Mouse (Mus musculus): ENCODE data around the gene Slc46a3. TPM values are rescaled to one million over a fixed set of nuclear protein-coding genes. Genes with fewer than 3 reads are reported as not detected.
A peak's percentile ranks its signal among the peaks of the same experiment; 100 is the strongest.

The Slc46a3 gene
- polyA plus RNA-seq, 1 experiment from 2014 or later, result 21.4 TPM

- ATAC-seq, result peak; percentile 97
- H3K4me1 ChIP-seq (ENCODE audit: control insufficient read depth, insufficient read depth, low read length), result peaks cover 8% of the 10 kb centered on the region
- H3K27me3 ChIP-seq (replicated peaks; ENCODE audit: control insufficient read depth, insufficient read depth, low read length), result no peaks in the 10 kb centered on the region
- peak within 1 kb of the TSS; percentile 84 for H3K27ac ChIP-seq (ENCODE audit: low read length)
- H3K36me3 ChIP-seq (ENCODE audit: control insufficient read depth, insufficient read depth, low read length), result peaks cover 11% of the 10 kb centered on the region
- H3K9me3 ChIP-seq (ENCODE audit: control insufficient read depth, low read length), result no peaks in the 10 kb centered on the region
- under 1% methylated on average over 68 of the region's 68 CpGs for WGBS
- peak within 1 kb of the TSS; percentile 98 for H3K4me3 ChIP-seq (ENCODE audit: low read length)
- peak within 1 kb of the TSS; percentile 91 for H3K9ac ChIP-seq (ENCODE audit: low read depth, low read length)
- peak within 1 kb of the TSS; percentile 91 for H3K4me2 ChIP-seq (ENCODE audit: low read depth, low read length)
These were observed 34.0 kb downstream of the Slc46a3 start, which contains the start of gene Pomp for GRCm38 (mm10) chr5:147860449-147861261. TSS of gene Pomp (plus strand) at chr5:147860461.

DNA sequence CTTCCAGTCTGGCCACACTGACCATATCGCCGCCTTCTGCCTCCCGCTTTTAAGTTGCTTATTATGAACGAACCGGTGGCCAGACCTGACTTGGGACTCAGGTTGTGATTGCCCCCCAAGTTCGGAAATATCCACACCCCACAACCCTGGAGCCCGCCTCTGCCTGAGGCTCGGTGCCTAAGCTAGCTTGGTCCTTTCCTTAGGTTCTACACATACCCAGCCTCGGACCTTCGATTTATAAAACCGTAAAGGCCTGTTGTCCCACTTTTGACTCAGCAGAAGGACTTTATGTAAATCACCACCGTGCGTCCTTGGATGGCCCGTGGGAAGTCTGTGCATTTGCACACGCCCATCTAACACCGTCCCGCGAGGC lies 34.6 kb downstream of the Slc46a3 start:
- ATAC-seq, result no peak; the same call in none of the 2 replicates
- Histone ChIP-seq H3K9me3 (ENCODE audit: control insufficient read depth, low read length) (no peaks in the 10 kb centered on the region), H3K4me3 (ENCODE audit: low read length) (peak overlapping the region; percentile 98), H3K27ac (ENCODE audit: low read length) (peak overlapping the region; percentile 76), H3K4me2 (ENCODE audit: low read depth, low read length) (peak overlapping the region; percentile 91), H3K9ac (ENCODE audit: low read depth, low read length) (peak overlapping the region; percentile 91), H3K27me3 (replicated peaks; ENCODE audit: control insufficient read depth, insufficient read depth, low read length) (no peaks in the 10 kb centered on the region), H3K36me3 (ENCODE audit: control insufficient read depth, insufficient read depth, low read length) (peaks cover 11% of the 10 kb centered on the region), H3K4me1 (ENCODE audit: control insufficient read depth, insufficient read depth, low read length) (peaks cover 8% of the 10 kb centered on the region)
- WGBS, result under 1% methylated on average over 18 of the region's 18 CpGs

DNA sequence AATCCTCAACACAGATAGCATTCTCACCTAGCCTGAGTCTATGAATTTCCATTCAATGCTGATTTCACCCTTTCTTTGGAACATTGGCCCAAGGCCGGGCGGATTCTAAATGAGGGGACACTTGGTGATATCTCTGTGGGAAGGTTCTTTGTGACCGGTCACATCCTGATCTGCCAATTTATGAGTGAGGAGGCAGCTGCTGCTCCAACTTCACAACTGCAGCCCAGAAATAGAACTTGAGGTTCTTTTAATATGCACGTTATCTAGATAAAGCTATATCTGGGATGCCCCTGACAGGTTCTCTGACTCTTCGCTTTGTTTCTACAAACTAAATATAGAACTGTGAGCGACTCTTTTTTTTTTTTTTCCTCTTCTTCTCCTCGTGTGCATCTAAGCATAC lies 44.4 kb downstream of the Slc46a3 start:
- Histone ChIP-seq H3K9me3 (ENCODE audit: control insufficient read depth, low read length) (no peaks in the 10 kb centered on the region), H3K27me3 (replicated peaks; ENCODE audit: control insufficient read depth, insufficient read depth, low read length) (no peaks in the 10 kb centered on the region; the same call in 1 of the 2 replicates), H3K4me3 (ENCODE audit: low read length) (no peak overlapping the region), H3K4me1 (ENCODE audit: control insufficient read depth, insufficient read depth, low read length) (0 out of 2 replicates have a peak, but pooled peaks cover 4% of the 10 kb centered on the region), H3K9ac (ENCODE audit: low read depth, low read length) (no peak overlapping the region), H3K27ac (ENCODE audit: low read length) (no peak overlapping the region), H3K4me2 (ENCODE audit: low read depth, low read length) (no peak overlapping the region), H3K36me3 (ENCODE audit: control insufficient read depth, insufficient read depth, low read length) (no peaks in the 10 kb centered on the region)
- no peak for ATAC-seq
- WGBS, result 68% methylated on average over 7 of the region's 7 CpGs

- H3K27ac ChIP-seq (ENCODE audit: low read length), result no peak overlapping the region
These were observed 46.3 kb downstream of the Slc46a3 start for GRCm38 (mm10) chr5:147848164-147848863.

GRCm38 (mm10) chr5:147847361-147847760 lies 47.3 kb downstream of the Slc46a3 start:
- no peak overlapping the region for H3K27ac ChIP-seq (ENCODE audit: low read length)
- no peaks in the 10 kb centered on the region for H3K9me3 ChIP-seq (ENCODE audit: control insufficient read depth, low read length)
- H3K4me3 ChIP-seq (ENCODE audit: low read length), result no peak overlapping the region
- ATAC-seq, result no peak
- 0 out of 2 replicates have a peak, but pooled peaks cover 4% of the 10 kb centered on the region for H3K4me1 ChIP-seq (ENCODE audit: control insufficient read depth, insufficient read depth, low read length)
- no peaks in the 10 kb centered on the region for H3K36me3 ChIP-seq (ENCODE audit: control insufficient read depth, insufficient read depth, low read length)
- no peaks in the 10 kb centered on the region; the same call in 1 of the 2 replicates for H3K27me3 ChIP-seq (replicated peaks; ENCODE audit: control insufficient read depth, insufficient read depth, low read length)
- 46% methylated on average over 5 of the region's 5 CpGs for WGBS
- no peak overlapping the region for H3K4me2 ChIP-seq (ENCODE audit: low read depth, low read length)
- no peak overlapping the region for H3K9ac ChIP-seq (ENCODE audit: low read depth, low read length)

More at GRCm38 (mm10) chr5:147848164-147848863, 46.3 kb downstream of the Slc46a3 start:
- Histone ChIP-seq H3K27me3 (replicated peaks; ENCODE audit: control insufficient read depth, insufficient read depth, low read length) (no peaks in the 10 kb centered on the region; the same call in 1 of the 2 replicates), H3K36me3 (ENCODE audit: control insufficient read depth, insufficient read depth, low read length) (no peaks in the 10 kb centered on the region), H3K4me3 (ENCODE audit: low read length) (no peak overlapping the region), H3K4me2 (ENCODE audit: low read depth, low read length) (no peak overlapping the region), H3K4me1 (ENCODE audit: control insufficient read depth, insufficient read depth, low read length) (0 out of 2 replicates have a peak, but pooled peaks cover 4% of the 10 kb centered on the region), H3K9ac (ENCODE audit: low read depth, low read length) (no peak overlapping the region), H3K9me3 (ENCODE audit: control insufficient read depth, low read length) (no peaks in the 10 kb centered on the region)
- 24% methylated on average over 16 of the region's 16 CpGs for WGBS
- ATAC-seq, result no peak

DNA sequence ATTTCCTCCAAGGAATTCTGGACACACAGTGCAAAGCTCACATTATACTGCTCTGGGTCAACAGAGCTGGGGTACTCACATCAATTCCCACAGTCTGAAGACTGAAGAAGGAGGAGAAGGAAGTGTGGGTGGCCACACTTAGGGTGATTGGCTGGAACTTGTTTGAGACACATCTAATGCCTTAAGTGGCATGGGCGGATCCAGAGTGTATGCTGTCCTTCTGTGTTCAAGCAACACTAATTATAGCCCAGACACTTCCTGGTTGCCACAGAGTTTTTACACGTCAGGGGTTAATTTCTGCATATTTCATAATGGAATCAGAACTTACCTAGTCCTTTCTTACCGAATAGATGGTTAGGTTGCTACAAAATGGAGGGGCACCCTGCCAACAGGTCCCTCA lies 49.3 kb downstream of the Slc46a3 start:
- no peaks in the 10 kb centered on the region for H3K9me3 ChIP-seq (ENCODE audit: control insufficient read depth, low read length)
- H3K4me2 ChIP-seq (ENCODE audit: low read depth, low read length), result no peak overlapping the region
- H3K4me1 ChIP-seq (ENCODE audit: control insufficient read depth, insufficient read depth, low read length), result 0 out of 2 replicates have a peak, but pooled peaks cover 4% of the 10 kb centered on the region
- no peaks in the 10 kb centered on the region for H3K36me3 ChIP-seq (ENCODE audit: control insufficient read depth, insufficient read depth, low read length)
- no peak overlapping the region for H3K4me3 ChIP-seq (ENCODE audit: low read length)
- ATAC-seq, result 0 out of 2 replicates have a peak, but pooled peaks have one; percentile 11
- no peak overlapping the region for H3K27ac ChIP-seq (ENCODE audit: low read length)
- WGBS, result 66% methylated on average over 3 of the region's 3 CpGs
- H3K9ac ChIP-seq (ENCODE audit: low read depth, low read length), result no peak overlapping the region
- H3K27me3 ChIP-seq (replicated peaks; ENCODE audit: control insufficient read depth, insufficient read depth, low read length), result no peaks in the 10 kb centered on the region

DNA sequence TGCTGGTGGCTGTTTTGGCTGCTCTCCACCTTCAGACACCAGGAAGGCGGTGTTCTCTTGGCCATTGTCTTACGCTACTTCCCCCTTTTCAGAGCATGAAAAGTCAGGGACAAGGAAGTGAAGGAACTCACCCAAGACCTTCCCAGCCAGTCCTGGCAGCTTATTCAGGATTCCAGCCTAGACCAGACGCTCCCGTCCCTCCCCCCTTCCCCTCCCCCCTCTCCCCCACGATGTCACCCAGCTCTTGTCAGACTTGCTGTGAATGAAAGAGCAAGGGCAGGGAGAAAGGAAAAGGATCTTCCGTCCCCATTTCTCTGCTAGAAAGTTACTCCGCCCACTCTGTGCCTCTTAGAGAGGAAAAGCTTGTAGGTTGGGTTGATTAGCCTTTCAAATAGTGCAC lies 51.3 kb downstream of the Slc46a3 start:
- Histone ChIP-seq H3K9me3 (ENCODE audit: control insufficient read depth, low read length) (no peaks in the 10 kb centered on the region), H3K27ac (ENCODE audit: low read length) (no peak overlapping the region), H3K4me1 (ENCODE audit: control insufficient read depth, insufficient read depth, low read length) (0 out of 2 replicates have a peak, but pooled peaks cover 4% of the 10 kb centered on the region), H3K4me3 (ENCODE audit: low read length) (no peak overlapping the region), H3K36me3 (ENCODE audit: control insufficient read depth, insufficient read depth, low read length) (no peaks in the 10 kb centered on the region), H3K9ac (ENCODE audit: low read depth, low read length) (no peak overlapping the region), H3K4me2 (ENCODE audit: low read depth, low read length) (no peak overlapping the region), H3K27me3 (replicated peaks; ENCODE audit: control insufficient read depth, insufficient read depth, low read length) (no peaks in the 10 kb centered on the region)
- 71% methylated on average over 6 of the region's 7 CpGs for WGBS
- ATAC-seq, result no peak

GRCm38 (mm10) chr5:147839418-147839817 lies 55.2 kb downstream of the Slc46a3 start:
- no peak overlapping the region for H3K9ac ChIP-seq (ENCODE audit: low read depth, low read length)
- H3K4me2 ChIP-seq (ENCODE audit: low read depth, low read length), result no peak overlapping the region
- no peak overlapping the region for H3K4me3 ChIP-seq (ENCODE audit: low read length)
- H3K27me3 ChIP-seq (replicated peaks; ENCODE audit: control insufficient read depth, insufficient read depth, low read length), result no peaks in the 10 kb centered on the region
- H3K27ac ChIP-seq (ENCODE audit: low read length), result no peak overlapping the region
- WGBS, result 87% methylated on average over 10 of the region's 12 CpGs
- ATAC-seq, result no peak
- no peaks in the 10 kb centered on the region for H3K9me3 ChIP-seq (ENCODE audit: control insufficient read depth, low read length)
- H3K4me1 ChIP-seq (ENCODE audit: control insufficient read depth, insufficient read depth, low read length), result no peaks in the 10 kb centered on the region
- no peaks in the 10 kb centered on the region for H3K36me3 ChIP-seq (ENCODE audit: control insufficient read depth, insufficient read depth, low read length)

- Histone ChIP-seq H3K27me3 (replicated peaks; ENCODE audit: control insufficient read depth, insufficient read depth, low read length) (no peaks in the 10 kb centered on the region), H3K27ac (ENCODE audit: low read length) (no peak overlapping the region), H3K4me3 (ENCODE audit: low read length) (no peak overlapping the region), H3K4me1 (ENCODE audit: control insufficient read depth, insufficient read depth, low read length) (peaks cover 3% of the 10 kb centered on the region; the same call in 1 of the 2 replicates), H3K9ac (ENCODE audit: low read depth, low read length) (no peak overlapping the region; the same call in 1 of the 2 replicates), H3K4me2 (ENCODE audit: low read depth, low read length) (no peak overlapping the region), H3K36me3 (ENCODE audit: control insufficient read depth, insufficient read depth, low read length) (no peaks in the 10 kb centered on the region), H3K9me3 (ENCODE audit: control insufficient read depth, low read length) (no peaks in the 10 kb centered on the region)
- 14% methylated on average over 17 of the region's 17 CpGs for WGBS
- no peak for ATAC-seq
These were observed 59.6 kb downstream of the Slc46a3 start for GRCm38 (mm10) chr5:147834841-147835500.

All from intestine, embryonic 16.5 days (tissue).